Mouse (Mus musculus) hindbrain, embryonic 14.5 days (tissue): ENCODE data around the gene Lhfpl5. TPM values are rescaled to one million over a fixed set of nuclear protein-coding genes. Genes with fewer than 3 reads are reported as not detected.

Experiments used
- ATAC-seq: fragments of 200-750 bp; cut with Nextera tagmentation; 2 replicates; pipeline ENCODE4 v1.8.0; 2017; ENCODE audit warnings: moderate number of reproducible peaks, mild to moderate bottlenecking, moderate TSS enrichment, moderate library complexity; ENCODE audit not compliant: low FRiP score
- DNase-seq: peaks from one replicate; pipeline ENCODE4 v3.0.0-alpha.2; 2015; ENCODE audit warnings: low spot score
- H3K27ac ChIP-seq: fragments of 300-500 bp; sonication (generic); 2 replicates; pipeline ENCODE4 v1.5.1; 2014; ENCODE audit warnings: mild to moderate bottlenecking, moderate library complexity
- H3K27me3 ChIP-seq: fragments of 300-500 bp; sonication (generic); 2 replicates; pipeline ENCODE4 v1.6.1; 2014; ENCODE audit warnings: mild to moderate bottlenecking, low read length, mixed read lengths; ENCODE audit not compliant: control insufficient read depth, insufficient read depth
- H3K36me3 ChIP-seq: fragments of 300-500 bp; sonication (generic); replicated peaks from 2 replicates; pipeline ENCODE4 v1.6.1; 2014; ENCODE audit not compliant: control insufficient read depth, insufficient read depth
- H3K4me1 ChIP-seq: fragments of 300-500 bp; sonication (generic); replicated peaks from 2 replicates; pipeline ENCODE4 v1.6.1; 2014; ENCODE audit warnings: antibody characterized with exemption, low read length, mixed read lengths; ENCODE audit not compliant: control insufficient read depth, insufficient read depth
- H3K4me2 ChIP-seq: fragments of 300-500 bp; sonication (generic); replicated peaks from 2 replicates; pipeline ENCODE4 v1.6.1; 2014; ENCODE audit warnings: mild to moderate bottlenecking, moderate library complexity
- H3K4me3 ChIP-seq: fragments of 300-500 bp; sonication (generic); replicated peaks from 2 replicates; pipeline ENCODE4 v1.5.1; 2014; ENCODE audit warnings: mild to moderate bottlenecking, low read length
- H3K9ac ChIP-seq: fragments of 300-500 bp; sonication (generic); 2 replicates; pipeline ENCODE4 v1.6.1; 2014
- H3K9me3 ChIP-seq: fragments of 300-500 bp; sonication (generic); 2 replicates; pipeline ENCODE4 v1.6.1; 2016; ENCODE audit warnings: low read length; ENCODE audit not compliant: control insufficient read depth
- WGBS: fragments of 180-500 bp; shearing (Covaris S2); extraction: QIAGEN DNeasy Blood & Tissue Kit; methylation state at CpG from one replicate; pipeline ENCODE4 v1.1.7; 2014; 5-methylcytosine and 5-hydroxymethylcytosine counted together
- polyA plus RNA-seq: library from polyadenylated mRNA; unstranded; fragments of >200 nt; fragmentation: Nextera tagmentation; extraction: Ambion mirVana; gene quantifications from 2 replicates; pipeline ENCODE4 v1.2.1, GENCODE M21; 2014

The Lhfpl5 gene
- polyA plus RNA-seq, 1 experiment from 2014 or later, result 13.5 TPM

DNA sequence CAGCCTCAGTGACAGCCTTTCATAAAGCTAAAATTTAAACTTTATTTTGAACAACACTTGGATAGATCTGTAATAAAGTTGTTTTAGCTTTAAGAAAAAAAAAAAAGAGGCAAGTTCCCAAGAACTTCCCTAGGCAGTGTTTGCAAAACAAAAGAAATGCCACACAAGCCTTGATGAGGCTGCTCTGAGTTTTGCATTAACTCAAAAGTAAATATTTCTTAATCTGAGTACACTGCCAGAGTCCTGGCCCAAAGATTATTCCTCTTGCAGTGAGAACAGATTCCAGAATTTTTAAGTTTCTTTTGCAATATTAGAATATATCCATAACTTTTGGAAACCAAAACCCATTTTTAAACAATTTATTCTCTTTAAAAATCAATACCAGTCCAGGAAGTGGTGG, 10.3 kb upstream of the Lhfpl5 start:
- Histone ChIP-seq H3K27me3 (no peaks in the 10 kb centered on the region), H3K36me3 (no peaks in the 10 kb centered on the region), H3K27ac (no peak overlapping the region), H3K4me1 (no peaks in the 10 kb centered on the region), H3K4me3 (no peak overlapping the region), H3K9ac (no peak overlapping the region), H3K9me3 (no peaks in the 10 kb centered on the region), H3K4me2 (no peak overlapping the region)
- DNase-seq (no peak), ATAC-seq (no peak)

DNA sequence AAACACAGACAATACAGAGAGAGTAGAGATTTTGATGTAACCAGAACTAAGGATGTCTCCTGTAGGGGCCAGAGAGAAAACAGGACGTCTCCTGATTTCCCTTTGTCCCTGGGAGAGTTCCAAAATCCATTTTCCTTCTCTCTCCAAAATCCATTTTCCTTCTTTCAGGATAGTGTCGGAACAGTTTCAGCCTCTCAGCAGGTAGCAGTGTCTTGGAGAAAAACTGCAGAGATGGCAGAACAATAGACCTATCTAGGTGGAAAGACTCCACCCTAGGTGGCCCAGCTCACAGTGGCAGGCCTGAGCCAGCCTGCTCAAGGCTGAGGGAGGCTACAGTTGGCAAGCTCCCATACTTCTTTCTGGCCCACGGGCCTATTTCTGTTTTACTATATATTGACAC, 7.9 kb upstream of the Lhfpl5 start:
- 22% methylated on average over 3 of the region's 3 CpGs for WGBS
- Histone ChIP-seq H3K36me3 (no peaks in the 10 kb centered on the region), H3K27me3 (no peaks in the 10 kb centered on the region), H3K4me3 (no peak overlapping the region), H3K9me3 (no peaks in the 10 kb centered on the region), H3K27ac (no peak overlapping the region), H3K4me2 (no peak overlapping the region), H3K4me1 (no peaks in the 10 kb centered on the region), H3K9ac (no peak overlapping the region)
- ATAC-seq (no peak), DNase-seq (no peak)

DNA sequence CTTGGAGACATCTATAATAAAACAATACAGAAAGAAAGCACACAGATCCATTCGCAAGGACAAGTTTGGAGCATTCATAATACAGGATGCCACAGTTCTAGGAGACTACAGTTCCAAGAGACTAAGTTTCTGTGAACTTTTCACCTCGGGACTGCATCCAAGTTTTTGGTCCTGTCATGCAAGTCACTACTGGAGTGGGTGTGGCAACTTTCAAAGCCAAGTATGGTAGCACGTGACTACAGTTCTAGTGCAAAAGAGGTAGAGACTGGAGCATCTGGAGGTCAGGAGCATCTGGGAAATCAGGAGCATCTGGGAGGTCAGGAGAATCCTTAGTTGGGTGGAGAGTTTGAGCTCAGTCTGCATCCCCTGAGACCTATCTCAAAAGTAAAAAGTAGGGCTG, 3.6 kb upstream of the Lhfpl5 start:
- Histone ChIP-seq H3K9me3 (no peaks in the 10 kb centered on the region), H3K4me2 (no peak overlapping the region), H3K27ac (no peak overlapping the region), H3K36me3 (no peaks in the 10 kb centered on the region), H3K4me1 (peaks cover 6% of the 10 kb centered on the region; the same call in 1 of the 2 replicates), H3K4me3 (no peak overlapping the region), H3K27me3 (no peaks in the 10 kb centered on the region), H3K9ac (no peak overlapping the region)
- WGBS, result 85% methylated on average over 3 of the region's 3 CpGs
- ATAC-seq (no peak), DNase-seq (no peak)

DNA sequence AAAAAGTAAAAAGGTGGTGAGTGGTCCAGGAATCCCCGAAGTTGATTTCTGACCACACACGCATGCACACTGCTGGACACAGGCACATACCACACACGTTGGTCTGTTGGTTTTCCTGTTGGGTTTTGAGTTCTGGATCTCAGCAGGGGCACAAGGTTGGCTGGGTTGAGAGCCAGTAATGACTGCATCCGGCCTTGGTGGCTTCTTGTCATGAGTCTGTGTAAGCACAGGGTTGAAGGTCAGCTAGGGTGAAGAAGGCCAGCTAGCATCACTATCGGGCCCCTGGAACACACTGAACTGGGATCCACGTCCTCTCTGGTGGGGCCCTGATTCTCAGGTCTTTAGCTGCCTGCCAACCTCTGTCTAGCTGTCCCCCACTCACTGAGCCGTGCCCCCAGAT, 2.9 kb upstream of the Lhfpl5 start:
- Histone ChIP-seq H3K4me3 (no peak overlapping the region), H3K4me1 (peaks cover 6% of the 10 kb centered on the region; the same call in 1 of the 2 replicates), H3K9me3 (no peaks in the 10 kb centered on the region), H3K4me2 (no peak overlapping the region), H3K36me3 (no peaks in the 10 kb centered on the region), H3K27me3 (no peaks in the 10 kb centered on the region), H3K9ac (no peak overlapping the region), H3K27ac (no peak overlapping the region)
- ATAC-seq (no peak), DNase-seq (no peak)
- 84% methylated on average over 7 of the region's 7 CpGs for WGBS

DNA sequence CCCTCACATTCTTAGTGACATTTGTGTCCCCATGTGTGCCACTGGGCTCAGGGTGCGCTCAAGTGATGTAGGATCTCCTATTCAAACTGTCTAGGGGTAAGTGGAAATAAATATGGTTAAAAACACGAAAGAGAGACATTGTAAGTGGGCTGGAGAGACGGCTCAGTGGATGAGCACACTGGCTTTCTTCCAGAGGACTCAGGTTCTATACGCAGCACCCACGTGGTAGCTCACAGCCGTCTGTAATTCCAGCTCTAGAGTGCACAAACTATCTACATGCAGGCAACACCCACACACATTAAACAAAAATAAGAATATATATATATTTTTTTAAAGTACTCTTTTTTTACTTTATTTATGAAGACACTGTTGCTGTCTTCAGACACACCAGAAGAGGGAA, 2.5 kb upstream of the Lhfpl5 start:
- H3K27me3 ChIP-seq, result no peaks in the 10 kb centered on the region
- no peak overlapping the region for H3K27ac ChIP-seq
- no peak overlapping the region for H3K4me3 ChIP-seq
- ATAC-seq (no peak), DNase-seq (no peak)
- no peaks in the 10 kb centered on the region for H3K9me3 ChIP-seq
- no peak overlapping the region for H3K4me2 ChIP-seq
- 88% methylated on average over 6 of the region's 6 CpGs for WGBS
- H3K4me1 ChIP-seq, result peaks cover 6% of the 10 kb centered on the region; the same call in 1 of the 2 replicates
- H3K36me3 ChIP-seq, result no peaks in the 10 kb centered on the region
- no peak overlapping the region for H3K9ac ChIP-seq

DNA sequence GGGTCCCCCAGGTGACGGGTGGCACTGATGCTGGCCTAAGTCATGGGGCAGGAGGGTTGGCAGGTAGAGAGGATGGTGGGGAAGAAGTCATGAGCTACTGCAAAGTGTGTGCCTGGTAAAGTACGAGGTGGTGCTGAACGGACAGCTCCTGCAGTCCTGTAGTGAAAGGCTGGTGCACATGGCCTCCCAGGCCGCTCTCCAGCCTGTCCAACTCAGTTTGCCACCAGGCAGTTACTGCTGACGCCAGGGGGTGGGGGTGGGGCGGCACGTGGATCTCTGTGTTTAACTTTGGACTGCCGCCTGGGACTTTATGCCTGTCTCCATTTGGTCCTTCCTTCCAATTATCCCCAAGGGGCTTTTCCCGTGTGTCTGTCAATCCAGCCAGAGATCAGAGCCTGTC, 5.0 kb downstream of the Lhfpl5 start:
- no peak for ATAC-seq
- Histone ChIP-seq H3K36me3 (no peaks in the 10 kb centered on the region), H3K27me3 (no peaks in the 10 kb centered on the region), H3K9ac (no peak overlapping the region), H3K4me2 (no peak overlapping the region), H3K27ac (no peak overlapping the region), H3K9me3 (no peaks in the 10 kb centered on the region), H3K4me3 (no peak overlapping the region), H3K4me1 (peaks cover 5% of the 10 kb centered on the region; the same call in 1 of the 2 replicates)
- 8% methylated on average over 9 of the region's 9 CpGs for WGBS
- peak; percentile 61 for DNase-seq

DNA sequence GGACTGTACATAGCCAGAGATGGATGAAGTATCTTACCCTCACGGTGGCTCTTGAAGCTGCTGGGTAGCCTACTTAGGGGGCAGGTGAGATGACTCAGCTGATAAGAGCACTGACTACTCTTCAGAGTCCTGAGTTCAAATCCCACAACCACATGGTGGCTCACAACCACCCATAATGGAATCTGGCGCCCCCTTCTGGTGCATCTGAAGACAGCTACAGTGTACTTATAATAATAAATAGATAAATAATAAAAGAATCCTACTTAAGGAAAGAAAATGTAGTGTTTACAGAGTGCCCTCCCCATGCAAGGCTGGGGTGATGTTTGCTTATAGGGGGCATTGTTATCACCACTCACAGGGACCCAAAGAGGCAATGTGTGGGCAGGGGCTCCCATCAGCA, 5.6 kb downstream of the Lhfpl5 start:
- no peak overlapping the region for H3K4me2 ChIP-seq
- DNase-seq (no peak), ATAC-seq (no peak)
- H3K36me3 ChIP-seq, result no peaks in the 10 kb centered on the region
- no peak overlapping the region for H3K9ac ChIP-seq
- H3K27ac ChIP-seq, result no peak overlapping the region
- H3K4me1 ChIP-seq, result no peaks in the 10 kb centered on the region
- H3K4me3 ChIP-seq, result no peak overlapping the region
- no peaks in the 10 kb centered on the region for H3K9me3 ChIP-seq
- no peaks in the 10 kb centered on the region for H3K27me3 ChIP-seq
- 64% methylated on average over 2 of the region's 2 CpGs for WGBS

DNA sequence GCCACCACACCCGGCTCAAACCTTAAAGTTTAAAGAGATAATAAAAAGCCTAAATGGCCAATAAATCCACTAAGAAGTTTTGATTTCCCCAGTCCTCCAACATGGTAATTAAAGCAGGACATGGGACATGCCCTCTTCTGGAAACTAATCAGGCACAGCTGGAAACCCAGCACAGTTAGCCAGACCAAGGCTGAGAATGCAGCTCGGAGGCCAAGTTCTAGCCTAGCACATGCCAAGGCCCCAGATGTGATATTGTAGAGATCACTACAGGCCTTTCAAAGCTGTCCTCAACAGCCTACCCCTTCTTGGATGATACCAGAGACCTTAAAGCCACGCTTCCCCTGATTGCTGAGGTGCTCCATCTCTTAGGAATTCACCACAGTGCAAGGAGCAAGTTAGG, 11.1 kb downstream of the Lhfpl5 start:
- Histone ChIP-seq H3K4me1 (no peaks in the 10 kb centered on the region), H3K36me3 (peaks cover 49% of the 10 kb centered on the region), H3K27ac (no peak overlapping the region), H3K4me2 (no peak overlapping the region), H3K27me3 (no peaks in the 10 kb centered on the region), H3K9ac (no peak overlapping the region), H3K4me3 (no peak overlapping the region), H3K9me3 (no peaks in the 10 kb centered on the region)
- DNase-seq, result no peak
- no peak for ATAC-seq
- WGBS, result 91% methylated on average over 3 of the region's 3 CpGs

DNA sequence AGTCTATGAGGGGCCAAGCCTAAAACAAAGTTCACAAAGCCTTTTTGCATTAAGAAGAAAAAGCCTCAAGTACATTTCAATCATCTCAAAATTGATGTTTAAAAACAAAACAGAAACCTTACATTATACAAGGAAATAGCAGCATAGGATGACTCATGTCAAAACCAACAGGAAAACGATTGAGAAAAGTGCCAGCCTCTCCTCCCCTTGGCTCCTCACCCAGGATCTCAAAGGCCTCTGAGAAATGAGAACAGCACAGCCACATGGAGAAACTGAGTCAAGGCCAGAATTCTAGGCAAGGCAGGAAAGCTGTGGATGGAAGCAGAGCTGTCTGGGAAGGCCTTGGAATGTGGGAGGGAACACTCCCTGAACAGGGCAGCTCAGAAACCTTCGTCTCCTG, 13.2 kb downstream of the Lhfpl5 start:
- Histone ChIP-seq H3K4me1 (no peaks in the 10 kb centered on the region), H3K9me3 (no peaks in the 10 kb centered on the region), H3K4me2 (no peak overlapping the region), H3K27me3 (no peaks in the 10 kb centered on the region), H3K36me3 (peaks cover 69% of the 10 kb centered on the region), H3K9ac (no peak overlapping the region), H3K4me3 (no peak overlapping the region), H3K27ac (no peak overlapping the region)
- 94% methylated on average over 2 of the region's 2 CpGs for WGBS
- no peak for ATAC-seq
- no peak for DNase-seq

DNA sequence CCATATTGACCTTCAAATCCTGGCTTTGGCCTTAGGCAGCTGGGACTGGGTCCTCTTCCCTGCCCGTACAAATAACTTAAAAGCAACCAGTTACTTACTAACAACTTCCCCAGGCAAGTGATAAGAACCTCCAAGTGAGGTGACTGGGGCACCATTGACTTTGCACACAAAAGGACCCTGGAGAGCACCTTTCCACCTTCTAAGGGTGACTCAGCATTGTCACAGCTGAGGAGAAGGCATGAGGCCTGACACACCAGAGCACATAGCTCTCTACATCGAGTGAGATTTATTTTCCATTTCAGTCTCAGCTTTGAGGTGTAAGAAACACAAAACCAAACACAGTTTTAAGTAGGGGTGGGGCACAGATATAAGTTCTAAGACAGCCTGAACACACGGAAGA, 15.2 kb downstream of the Lhfpl5 start:
- no peaks in the 10 kb centered on the region for H3K9me3 ChIP-seq
- no peaks in the 10 kb centered on the region for H3K4me1 ChIP-seq
- DNase-seq (no peak), ATAC-seq (no peak)
- no peak overlapping the region for H3K9ac ChIP-seq
- no peak overlapping the region for H3K4me2 ChIP-seq
- no peak overlapping the region for H3K4me3 ChIP-seq
- no peaks in the 10 kb centered on the region for H3K27me3 ChIP-seq
- H3K27ac ChIP-seq, result no peak overlapping the region
- 94% methylated on average over 3 of the region's 3 CpGs for WGBS
- peaks cover 87% of the 10 kb centered on the region for H3K36me3 ChIP-seq
